Mouse (Mus musculus): Measurements from ENCODE around the gene Sms.

Sms gene

DNA sequence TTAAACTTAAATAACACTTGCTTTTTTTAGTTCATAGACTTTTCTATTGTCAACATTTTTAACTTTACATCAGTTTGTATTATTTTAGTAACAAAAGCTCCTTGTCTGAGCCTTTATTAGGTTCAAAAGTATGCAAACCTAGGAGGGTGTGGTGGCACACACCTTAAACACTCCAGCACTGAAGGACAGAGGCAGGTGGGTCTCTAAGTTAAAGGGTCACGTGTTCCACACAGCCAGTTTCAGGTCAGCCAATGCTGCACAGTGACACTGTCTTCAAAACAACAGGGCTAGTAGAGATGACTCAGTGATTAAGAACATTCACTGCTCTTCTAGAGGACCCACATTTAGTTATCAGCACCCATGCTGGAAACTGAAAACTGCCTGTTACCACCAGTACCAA lies 43.1 kb downstream of the Sms start:
- DNase-seq (ENCODE audit: low spot score) = no peak

DNA sequence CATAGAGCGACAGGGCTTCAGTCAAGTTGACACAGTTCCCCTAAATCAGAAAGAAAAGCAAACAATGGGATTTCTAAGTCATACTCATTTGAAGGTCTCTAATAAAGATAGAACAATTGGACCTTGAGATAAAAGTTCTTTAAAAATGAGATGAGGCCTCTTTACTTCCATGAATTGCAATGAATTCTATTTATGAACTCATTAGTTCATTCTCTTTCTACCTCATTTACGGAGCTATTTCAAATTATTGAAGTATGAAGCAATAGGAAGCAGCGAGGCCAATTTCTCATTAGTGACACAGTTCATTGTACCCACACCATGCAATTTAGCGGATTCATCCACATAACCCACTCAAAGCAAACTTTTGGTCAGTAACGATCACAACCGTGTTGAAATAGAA lies 44.7 kb downstream of the Sms start:
- DNase-seq (ENCODE audit: low spot score) = no peak

DNA sequence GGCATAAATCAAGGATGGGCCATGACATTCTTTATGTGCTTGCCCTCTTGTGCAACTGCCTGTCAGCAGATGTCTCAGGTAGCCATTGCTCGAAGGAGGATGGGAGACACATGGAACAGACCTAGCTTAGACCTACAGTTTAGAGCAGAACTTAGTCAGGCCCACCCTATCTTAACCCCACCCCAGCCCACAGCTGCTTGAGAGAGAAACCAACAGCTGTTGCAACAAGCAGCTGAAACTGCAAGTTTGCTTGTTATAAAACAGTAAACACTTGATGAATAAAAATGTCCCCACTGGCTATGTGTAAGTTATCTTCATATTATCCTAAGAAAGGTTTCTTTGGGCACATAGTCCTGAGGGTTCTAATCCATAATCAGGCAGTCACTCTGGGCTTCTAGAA lies 57.3 kb downstream of the Sms start:
- no peak for DNase-seq (ENCODE audit: low spot score)

DNA sequence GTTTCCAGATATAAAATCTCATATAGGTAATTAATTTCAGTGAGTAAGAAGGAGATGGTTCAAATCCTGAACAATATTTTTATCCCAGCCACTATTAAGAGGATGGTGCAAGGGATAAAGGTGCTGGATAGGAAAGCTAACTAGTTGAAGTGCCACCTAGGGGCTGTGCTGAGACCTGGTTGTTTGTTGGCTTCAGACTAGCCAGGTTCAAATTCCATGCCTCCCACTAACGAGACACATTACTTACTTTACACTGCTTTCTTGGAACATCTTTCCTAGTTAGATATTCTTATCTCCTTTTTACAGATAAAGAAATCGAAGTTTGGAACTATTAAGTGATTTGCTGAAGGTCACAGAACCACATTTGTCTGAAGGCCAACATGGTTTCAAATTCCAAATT lies 72.6 kb downstream of the Sms start:
- no peak for DNase-seq (ENCODE audit: low spot score)

DNA sequence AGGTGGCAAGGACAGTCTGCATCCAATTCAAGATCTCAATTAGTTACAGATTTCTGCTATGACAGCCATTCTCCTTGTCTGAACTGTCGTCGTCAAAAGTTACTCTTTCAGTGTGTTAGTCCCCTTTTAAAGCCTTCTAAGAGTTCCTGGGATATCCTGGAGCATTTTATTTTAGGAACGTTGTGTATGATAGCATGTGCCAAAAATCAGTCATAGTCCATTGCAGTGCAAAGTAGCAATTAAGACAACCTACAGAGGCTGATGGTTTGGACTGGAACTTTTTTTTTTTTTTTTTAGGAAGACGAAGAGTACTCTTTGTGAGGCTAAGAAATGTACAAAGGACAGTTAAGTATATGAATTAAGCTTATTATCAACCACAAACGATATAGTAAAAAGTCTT lies 76.9 kb downstream of the Sms start, which contains the start of gene Phex:
Gene Phex, minus strand, starts transcription at position 101 of the 400 bp plus-strand sequence.
- DNase-seq (ENCODE audit: low spot score) = no peak

DNA sequence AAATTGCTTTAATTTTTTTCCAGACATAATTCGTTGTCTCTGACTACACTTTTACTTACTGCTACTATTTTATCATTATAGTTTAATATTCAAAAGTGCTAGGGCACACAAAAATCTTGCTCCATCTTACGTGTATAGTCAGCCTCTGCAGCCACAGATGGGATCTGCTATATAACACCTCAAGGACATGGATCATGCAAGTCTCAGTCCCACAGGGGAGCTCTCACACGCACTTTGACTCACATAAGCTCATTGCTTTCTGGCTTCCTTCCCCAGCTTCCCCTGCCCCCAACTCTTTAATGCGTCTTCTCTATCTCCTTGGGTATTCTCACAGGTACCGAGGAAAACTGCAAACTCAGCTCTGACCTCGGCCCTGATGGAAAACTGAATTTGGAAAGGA lies 87.2 kb downstream of the Sms start:
- no peak for DNase-seq (ENCODE audit: low spot score)

All from urinary bladder, postnatal 14 days (tissue).